In genomic region chr1:98080431-98080830, GRCm38 (mm10) we compare ENCODE assay signal across 16 mouse cellular contexts.
"Had no signal": no experiment of that assay in that cellular context is flagged by ENCODE, and none has a peak within 500 bp of the region (broad histone marks: within the 10 kb centered on the region; RNA-seq: fewer than 3 reads in every experiment).

No protein-coding gene starts in this region.

- H3K27me3 ChIP-seq: kidney, embryonic 15.5 days; limb, embryonic 13.5 days; liver, embryonic 15.5 days; midbrain, embryonic 12.5 days; neural tube, embryonic 13.5 days had no signal

- H3K27ac ChIP-seq: kidney, embryonic 15.5 days; liver, embryonic 15.5 days; midbrain, embryonic 12.5 days; neural tube, embryonic 13.5 days had no signal

- H3K4me3 ChIP-seq: kidney, embryonic 15.5 days; limb, embryonic 13.5 days; liver, embryonic 15.5 days; midbrain, embryonic 12.5 days; neural tube, embryonic 13.5 days had no signal

- H3K9ac ChIP-seq: kidney, embryonic 15.5 days; limb, embryonic 13.5 days; liver, embryonic 15.5 days; midbrain, embryonic 12.5 days; neural tube, embryonic 13.5 days had no signal

- DNase-seq: kidney, adult 2 months; kidney, postnatal 14 days; left cerebral cortex, postnatal 4 days; lung, postnatal 4 days; retina, postnatal 1 day; right cerebral cortex, postnatal 4 days; spleen, adult 18-20 months; thymus, adult 18-20 months; thymus, postnatal 14 days had no signal

- ATAC-seq: midbrain, embryonic 16.5 days had no signal

- H3K4me2 ChIP-seq: kidney, embryonic 15.5 days; limb, embryonic 13.5 days; liver, embryonic 11.5 days; liver, embryonic 15.5 days; midbrain, embryonic 12.5 days; neural tube, embryonic 13.5 days had no signal

- H3K9me3 ChIP-seq: kidney, embryonic 15.5 days; limb, embryonic 13.5 days; liver, embryonic 15.5 days; midbrain, embryonic 12.5 days; neural tube, embryonic 13.5 days had no signal

- H3K36me3 ChIP-seq: kidney, embryonic 15.5 days; limb, embryonic 13.5 days; liver, embryonic 15.5 days; midbrain, embryonic 12.5 days; neural tube, embryonic 13.5 days had no signal
